Mouse (Mus musculus): ENCODE results near the gene Rps21.

GRCm38 (mm10) chr2:180236930-180237329, 20.2 kb upstream of the Rps21 start:
- no peak for TF ChIP-seq POLR2A (IDR thresholded peaks at IDR 0.05; ENCODE audit: control insufficient read depth, extremely low read depth, insufficient read depth, low read length, poor library complexity)
- TF ChIP-seq CTCF (IDR thresholded peaks at IDR 0.05; ENCODE audit: borderline replicate concordance, control insufficient read depth, extremely low read depth, insufficient read depth, low read length, poor library complexity): no peak
